Mouse (Mus musculus): ENCODE results near the gene Fam110a. TPM values are rescaled to one million over a fixed set of nuclear protein-coding genes. Genes with fewer than 3 reads are reported as not detected.

Gene Fam110a
- total RNA-seq, 2 experiments from 2014 or later: 9.0 to 11.1 TPM

DNA sequence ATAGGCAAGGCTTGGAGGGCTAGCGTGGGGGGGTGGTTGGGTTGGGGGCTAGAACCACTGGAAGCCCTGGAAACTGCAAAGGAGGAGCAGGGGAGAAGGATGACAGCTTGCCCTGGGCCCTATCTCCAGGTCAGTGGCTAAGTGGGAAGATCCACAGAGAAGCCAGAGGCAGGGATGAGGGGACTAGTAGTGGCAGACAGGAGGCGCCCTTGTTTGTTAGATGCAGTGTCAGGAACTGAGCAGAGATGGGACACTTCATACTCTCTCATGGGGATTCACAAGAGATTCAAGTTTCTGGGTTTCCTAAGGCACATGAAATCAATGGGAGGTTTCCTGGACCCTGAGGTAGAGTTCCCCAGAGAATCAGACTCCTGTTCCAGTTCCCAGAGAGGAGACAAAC is 38.8 kb downstream of the Fam110a start:
- peak in 1 of 2 experiments; percentile 52 for DNase-seq (ENCODE audit: low spot score in 2 of 2)

DNA sequence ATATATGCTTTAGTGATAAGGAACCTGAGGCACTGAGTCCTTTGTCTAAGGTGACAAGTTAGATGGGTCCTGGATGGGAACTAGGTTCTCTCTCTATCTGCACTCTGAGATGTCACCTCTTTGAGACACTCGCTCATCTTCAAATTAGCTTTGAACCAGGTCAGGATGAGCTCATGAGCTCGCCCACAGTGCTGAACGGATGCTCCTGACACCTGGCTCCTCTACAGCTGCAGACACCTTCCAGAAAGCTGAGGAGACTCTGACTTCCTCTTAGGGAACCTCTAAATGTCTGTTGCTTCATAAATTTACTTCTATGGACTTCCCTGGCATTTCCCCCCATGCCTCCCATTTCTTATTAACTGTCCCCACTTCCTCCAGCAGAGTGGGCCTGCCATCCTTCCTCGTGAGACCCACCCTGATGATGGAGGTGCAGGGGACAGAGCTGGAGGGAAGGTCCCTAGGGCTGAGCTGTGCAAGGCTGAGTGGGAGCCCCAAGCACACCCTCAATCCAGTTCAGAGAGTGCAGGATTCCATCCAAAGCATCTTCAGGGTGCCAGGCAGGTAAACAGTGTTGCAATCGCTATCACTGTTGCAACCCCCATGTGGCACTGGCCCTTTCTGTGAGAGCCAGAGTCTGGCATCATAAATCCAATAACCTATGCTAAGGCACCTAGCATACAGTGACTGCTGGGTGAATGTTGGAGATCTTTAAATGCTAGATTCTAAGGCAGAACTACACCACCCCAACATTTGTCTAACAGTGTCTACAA is 40.2 kb downstream of the Fam110a start:
- DNase-seq (ENCODE audit: low spot score in 2 of 2): no peak

DNA sequence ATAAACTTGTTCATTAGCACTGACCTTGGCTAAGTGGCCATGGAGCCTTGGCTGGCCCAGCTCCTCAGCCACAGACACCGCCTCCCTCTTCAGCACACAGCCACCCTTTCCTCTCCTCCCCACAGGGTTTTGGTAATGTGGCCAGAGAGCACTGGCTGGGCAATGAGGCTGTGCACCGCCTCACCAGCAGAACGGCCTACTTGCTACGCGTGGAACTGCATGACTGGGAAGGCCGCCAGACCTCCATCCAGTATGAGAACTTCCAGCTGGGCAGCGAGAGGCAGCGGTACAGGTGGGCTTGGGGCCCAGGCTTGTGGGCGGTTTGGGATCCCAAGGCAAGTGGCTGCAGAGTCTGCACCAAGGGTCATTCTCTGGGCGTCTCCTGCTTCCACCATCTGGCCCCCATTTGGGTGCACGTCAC is 41.2 kb downstream of the Fam110a start:
- DNase-seq (ENCODE audit: low spot score in 2 of 2): peak in 1 of 2 experiments; percentile 38

DNA sequence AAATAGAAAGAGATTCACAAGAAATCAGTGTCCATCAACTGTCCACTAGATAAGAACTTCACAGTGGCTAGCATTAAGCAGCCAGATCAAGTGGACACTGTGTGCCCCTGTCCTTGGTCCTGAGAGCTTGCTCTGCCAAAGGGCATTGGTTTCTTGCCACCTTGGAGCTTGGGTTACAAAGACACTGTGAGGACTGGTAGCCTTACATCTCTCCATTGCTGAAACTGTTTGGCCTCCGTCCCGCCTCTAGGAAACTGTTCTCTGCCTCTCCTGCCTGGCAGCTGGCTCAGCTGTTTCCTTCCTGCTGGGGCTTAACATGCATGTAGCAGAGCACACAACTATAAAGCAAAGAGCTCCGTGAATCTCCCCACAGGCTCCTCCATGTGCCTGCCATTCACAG is 42.1 kb downstream of the Fam110a start:
- peak in 1 of 2 experiments; percentile 34 for DNase-seq (ENCODE audit: low spot score in 2 of 2)

DNA sequence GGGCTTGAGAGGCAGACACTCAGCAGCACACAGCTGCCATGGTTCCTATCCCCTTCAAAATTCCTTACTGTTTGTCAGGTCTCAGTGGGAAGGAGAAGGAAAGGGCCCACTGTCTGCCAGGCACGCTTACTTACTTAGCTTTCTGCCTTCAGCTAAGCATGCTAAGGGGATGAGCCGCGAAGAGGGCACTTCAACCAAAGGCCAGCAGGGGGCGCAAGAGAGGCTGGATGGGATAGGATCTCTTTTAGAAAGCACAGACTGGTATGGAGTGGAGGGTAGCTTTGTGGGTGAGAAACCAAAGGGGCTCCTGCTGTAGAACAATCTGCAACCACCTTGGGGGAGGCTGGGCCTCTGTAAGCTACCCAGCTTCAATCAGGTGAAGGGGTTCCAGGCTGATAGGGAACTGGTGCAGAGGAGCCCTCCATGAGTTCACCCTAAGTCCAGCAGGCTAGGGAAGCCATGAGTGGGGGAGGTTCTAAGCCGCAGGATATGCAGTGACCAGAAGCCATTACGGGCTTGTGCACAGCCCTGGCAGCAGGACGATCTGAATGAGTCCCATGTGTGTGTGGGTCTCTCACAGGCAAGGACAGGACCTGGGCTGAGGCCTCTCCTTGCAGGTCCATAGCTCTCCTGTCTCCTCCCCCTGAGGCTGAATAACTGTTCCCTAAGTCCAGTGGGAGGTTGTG is 49.5 kb downstream of the Fam110a start:
- peak; percentile 89 to 90 for DNase-seq (ENCODE audit: low spot score in 2 of 2)

DNA sequence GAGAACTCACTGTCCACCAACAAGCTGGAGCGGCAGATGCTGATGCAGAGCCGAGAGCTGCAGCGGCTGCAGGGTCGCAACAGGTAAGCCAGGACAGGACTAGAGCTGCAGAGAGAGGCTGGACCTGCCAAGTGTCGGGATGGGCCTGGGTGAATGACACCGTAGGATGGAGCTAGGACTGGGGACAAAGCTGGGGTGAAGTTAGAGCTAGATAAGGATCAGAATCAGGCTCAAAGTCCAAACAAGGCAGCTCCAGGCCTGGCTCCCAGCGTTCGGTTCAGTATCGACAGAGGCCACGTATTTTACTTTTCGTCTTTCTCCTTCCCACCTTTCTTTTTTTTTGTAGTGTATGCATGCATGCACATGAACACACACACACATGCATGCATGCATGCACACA is 52.9 kb downstream of the Fam110a start:
- DNase-seq (ENCODE audit: low spot score in 2 of 2): no peak

DNA sequence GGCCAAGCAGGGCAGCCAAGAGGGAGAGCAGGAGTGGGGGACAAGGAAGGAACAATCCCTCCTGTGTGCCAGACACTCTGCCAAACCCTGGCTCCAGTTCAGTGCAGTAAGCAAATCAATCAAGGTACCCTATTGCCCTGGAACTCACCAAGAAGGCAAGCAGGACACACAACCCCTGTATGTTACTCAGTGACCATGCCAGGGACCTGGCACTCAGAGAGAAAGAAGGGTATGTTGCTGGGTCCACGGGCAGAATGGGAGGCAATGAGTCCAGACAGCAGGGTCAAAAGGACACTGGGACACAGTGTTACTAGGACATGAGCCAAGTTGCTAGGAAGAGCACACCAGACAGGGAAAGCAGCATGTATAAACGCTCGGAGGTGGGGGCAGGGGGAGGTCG is 54.3 kb downstream of the Fam110a start:
- DNase-seq (ENCODE audit: low spot score in 2 of 2): peak in 1 of 2 experiments; percentile 23

DNA sequence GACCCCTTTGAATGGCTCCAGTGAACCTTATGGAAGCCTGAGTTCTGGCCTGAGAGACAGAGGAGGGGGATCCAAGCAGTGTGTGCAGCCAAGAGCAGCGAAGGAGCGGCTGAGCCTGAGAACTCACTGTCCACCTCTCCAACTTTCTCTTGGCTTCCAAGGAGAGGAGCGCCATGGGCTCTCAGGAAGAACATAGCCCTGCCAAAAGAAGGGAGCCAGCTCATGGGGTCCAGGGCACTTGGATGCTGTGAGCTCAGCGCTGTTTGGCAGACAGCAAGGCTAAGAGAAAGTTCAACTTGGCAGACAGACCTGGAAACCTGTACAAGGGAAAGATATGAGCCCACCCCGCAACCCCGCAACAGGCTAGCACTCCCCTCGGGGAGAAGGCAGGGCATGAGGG is 55.7 kb downstream of the Fam110a start:
- no peak for DNase-seq (ENCODE audit: low spot score in 2 of 2)

DNA sequence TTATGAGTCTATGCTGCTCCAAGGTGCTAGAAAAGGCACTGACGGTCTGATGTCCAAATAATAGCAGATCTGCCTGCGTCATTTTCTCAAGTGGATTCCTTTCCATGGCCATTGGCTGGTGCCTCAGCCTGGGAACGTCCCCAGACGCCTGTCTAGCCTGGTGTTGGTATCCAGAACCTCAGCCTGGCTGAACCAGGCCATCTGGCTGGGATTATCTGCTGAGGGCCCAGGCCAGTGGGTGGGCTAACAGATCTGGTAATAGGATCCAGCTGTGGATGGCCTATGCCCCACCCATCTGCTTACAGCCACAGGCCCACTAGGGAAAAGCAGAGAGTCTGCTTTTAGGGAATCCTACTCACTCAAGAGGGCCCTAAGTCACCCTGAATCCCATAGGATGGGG is 58.4 kb downstream of the Fam110a start:
- DNase-seq (ENCODE audit: low spot score in 2 of 2): no peak

DNA sequence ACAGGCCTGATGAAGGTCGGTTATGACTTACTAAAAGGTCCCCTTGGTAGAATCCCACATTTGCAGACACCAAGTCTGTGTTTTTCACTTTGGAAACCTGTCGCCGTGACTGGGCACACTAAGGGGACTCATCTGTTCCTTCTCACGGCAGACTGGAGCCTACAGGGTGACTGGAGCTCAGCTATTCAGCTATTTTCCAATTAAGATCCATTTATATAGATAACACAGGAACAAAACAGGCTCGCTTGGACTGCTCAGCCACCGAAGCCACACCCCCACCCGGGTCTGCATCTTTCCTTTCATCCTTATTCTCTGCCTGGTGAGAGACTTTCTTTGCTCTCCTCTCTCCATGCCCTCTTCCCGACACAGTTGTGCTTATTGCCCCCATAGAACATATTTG is 59.0 kb downstream of the Fam110a start:
- no peak for DNase-seq (ENCODE audit: low spot score in 2 of 2)

Small RNAs within 50 kb of the gene (microRNA-seq; reads per million reads assigned to microRNA genes)
- 0 to 0.20 reads per million in 2 experiments for gene Mir1953

Other genes with a start within 250 kb of the Fam110a start
- gene Psmf1, start 236.0 kb downstream of the Fam110a start, total RNA-seq (2021): 10 to 100 TPM; 40.6 to 47.2 TPM
- not detected for gene Rspo4, start 137.3 kb downstream of the Fam110a start, total RNA-seq (2021)
- gene Angpt4, start 69.0 kb downstream of the Fam110a start, total RNA-seq (2021): not detected
- gene Slc52a3, start 16.3 kb upstream of the Fam110a start, total RNA-seq (2021): 1 to 10 TPM; 3.1 TPM
- 10 to 100 TPM; 20.8 to 21.8 TPM for gene Scrt2, start 101.3 kb upstream of the Fam110a start, total RNA-seq (2021)
- 10 to 100 TPM; 40.4 to 43.0 TPM for gene Srxn1, start 125.3 kb upstream of the Fam110a start, total RNA-seq (2021)
- 1 to 10 TPM; 3.0 to 3.4 TPM for gene Tcf15, start 163.3 kb upstream of the Fam110a start, total RNA-seq (2021)
- gene Csnk2a1, start 246.6 kb upstream of the Fam110a start, total RNA-seq (2021): 100 to 1,000 TPM; 112 to 127 TPM